Mouse (Mus musculus) ZHBTc4 (cell line): ENCODE measurements at regions not wholly inside any gene's neighbourhood (a gene's known extent, or its start where the extent isn't known, plus 50 kb on each side); places are given as distances from the start of the nearest gene placed in this dataset.

ENCODE experiments used
- DNase-seq: peaks from one replicate; pipeline ENCODE4 v3.0.0-alpha.2; 2011; ENCODE audit warnings: low read depth, low spot score

DNA sequence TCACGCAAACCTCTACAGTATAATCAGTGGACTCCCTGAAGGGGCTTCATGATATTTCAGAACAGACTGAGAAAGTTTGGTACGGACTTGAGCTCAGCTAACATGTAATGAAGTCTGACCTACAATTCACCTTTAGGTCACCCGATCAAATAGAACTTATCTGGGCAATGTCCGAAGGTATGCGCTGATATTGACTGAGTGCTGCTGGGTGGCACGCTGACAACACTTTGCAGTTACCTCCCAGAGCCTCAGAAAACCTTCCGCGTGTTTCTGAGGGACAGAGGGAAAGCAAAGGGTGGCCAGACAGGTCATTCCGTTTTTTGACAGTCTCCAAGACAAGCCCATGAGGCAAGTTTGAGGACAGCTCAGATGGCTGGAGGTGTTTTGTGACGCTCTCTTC, 115.3 kb upstream of the Nr2f2 start:
- DNase-seq = no peak

GRCm38 (mm10) chr7:70472786-70473185, 106.3 kb upstream of the Nr2f2 start:
- DNase-seq = no peak

GRCm38 (mm10) chr7:70470557-70470956, 104.0 kb upstream of the Nr2f2 start:
- DNase-seq = no peak

DNA sequence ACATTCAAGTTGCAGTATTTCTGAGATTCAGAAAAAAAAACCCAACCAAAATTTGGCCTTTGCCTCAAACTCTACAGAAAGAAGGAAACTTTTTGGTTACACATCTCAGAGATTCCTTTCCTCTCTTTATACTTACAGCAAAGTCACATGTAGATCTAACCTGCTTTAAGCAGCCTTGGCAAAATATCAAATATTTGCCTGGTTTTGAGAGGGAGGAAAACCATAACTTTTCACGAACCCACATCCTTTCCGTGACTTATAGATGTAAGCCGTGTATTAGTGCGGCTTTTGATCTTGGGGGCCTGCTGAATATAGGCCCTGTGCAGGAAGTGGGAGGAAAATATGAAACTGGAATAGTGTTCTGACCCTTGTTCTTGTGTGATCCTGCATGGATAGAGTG, 95.6 kb upstream of the Nr2f2 start:
- no peak for DNase-seq

GRCm38 (mm10) chr7:70454525-70454924, 88.0 kb upstream of the Nr2f2 start:
- no peak for DNase-seq

DNA sequence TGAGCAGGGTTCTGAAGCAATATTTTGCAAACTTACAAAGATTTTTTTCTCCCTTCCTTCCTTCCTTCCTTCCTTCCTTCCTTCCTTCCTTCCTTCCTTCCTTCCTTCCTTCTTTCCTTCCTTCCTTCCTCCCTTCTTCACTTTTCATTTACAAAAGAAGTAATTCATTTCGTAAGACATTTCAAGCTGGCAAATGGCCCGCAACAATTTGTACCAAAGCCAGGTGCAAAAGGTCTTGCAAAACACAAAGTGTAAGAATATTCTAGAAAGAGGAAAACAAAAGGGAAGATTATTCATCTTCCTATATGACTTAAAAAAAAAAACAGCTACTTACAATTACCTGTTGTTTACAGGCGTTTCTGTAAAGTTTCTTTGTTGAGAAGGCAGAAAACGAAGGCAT, 86.3 kb upstream of the Nr2f2 start:
- no peak for DNase-seq

DNA sequence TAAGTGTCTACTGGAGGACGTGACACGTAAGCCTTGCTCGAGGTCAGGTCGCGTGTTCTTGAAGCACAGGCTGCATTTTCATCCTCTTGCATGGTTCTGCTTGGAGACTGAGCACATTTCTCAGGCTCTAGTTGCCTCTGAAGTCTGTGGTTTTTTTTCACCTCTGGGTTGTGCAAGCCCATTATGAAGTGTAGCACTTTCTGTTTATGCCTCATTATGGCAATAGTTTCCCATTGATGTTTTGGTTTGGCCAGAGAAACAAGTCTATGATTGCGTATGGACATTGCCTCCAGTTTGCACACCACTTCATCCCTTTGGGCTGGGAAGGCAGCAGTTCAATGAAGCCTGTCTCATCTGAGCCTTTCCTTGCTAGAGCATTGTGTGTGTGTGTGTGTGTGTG, 72.4 kb upstream of the Nr2f2 start:
- DNase-seq = no peak

GRCm38 (mm10) chr7:70433838-70434237, 67.3 kb upstream of the Nr2f2 start:
- no peak for DNase-seq

DNA sequence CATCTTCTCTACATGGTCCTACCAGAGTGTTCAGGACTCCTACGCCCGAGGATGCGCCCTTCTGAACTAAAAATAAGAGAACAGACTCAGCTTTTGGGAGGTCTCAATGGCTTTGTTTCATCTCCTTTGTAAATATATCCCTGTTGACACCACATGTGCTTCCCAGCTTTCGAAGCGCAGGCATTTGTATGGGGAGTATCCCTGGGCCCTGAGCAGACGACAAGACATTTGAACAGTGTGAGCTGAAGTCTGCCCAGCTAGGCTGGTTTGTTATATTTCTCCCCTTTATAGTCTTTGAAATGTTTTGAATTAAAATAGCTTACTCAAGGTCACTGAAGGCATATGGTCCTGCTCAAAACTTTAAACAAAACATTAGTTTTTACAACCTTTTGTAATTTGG, 66.8 kb upstream of the Nr2f2 start:
- no peak for DNase-seq

DNA sequence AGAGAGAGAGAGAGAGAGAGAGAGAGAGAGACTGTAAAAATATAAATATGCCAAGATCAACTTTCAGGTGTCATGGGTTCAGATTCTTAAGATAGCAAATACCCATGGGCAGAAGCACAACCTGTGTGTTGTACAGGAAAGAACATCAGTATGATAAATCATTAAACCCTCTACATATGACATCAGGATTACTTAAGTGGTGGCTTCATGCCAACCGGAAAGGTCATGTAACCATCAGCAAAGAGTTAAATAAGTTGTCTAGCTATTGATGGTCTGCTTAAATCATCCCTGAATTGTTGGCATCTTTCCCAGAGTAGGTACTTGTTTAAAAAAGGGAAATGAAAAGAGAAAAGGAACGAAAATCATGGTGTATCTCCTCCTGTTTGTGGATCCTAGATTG, 65.2 kb upstream of the Nr2f2 start:
- no peak for DNase-seq

DNA sequence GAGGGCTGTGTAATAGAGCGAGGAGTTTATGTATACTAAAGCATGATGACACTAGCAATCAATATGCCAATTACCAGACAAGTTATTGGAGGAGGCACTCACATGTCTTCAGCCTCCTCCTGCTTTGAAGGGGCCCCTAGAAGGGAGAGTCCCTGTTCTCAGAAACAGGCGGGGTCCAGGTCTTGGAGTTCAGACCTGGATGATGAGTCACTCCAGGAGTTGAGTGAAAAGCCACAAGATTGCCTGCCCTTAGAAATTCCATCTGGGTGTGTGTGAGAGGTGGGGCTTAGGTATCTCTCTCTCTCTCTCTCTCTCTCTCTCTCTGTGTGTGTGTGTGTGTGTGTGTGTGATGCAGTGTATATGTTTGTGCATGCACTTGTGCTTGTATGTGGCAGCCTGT, 62.8 kb upstream of the Nr2f2 start:
- DNase-seq = peak; percentile 27

DNA sequence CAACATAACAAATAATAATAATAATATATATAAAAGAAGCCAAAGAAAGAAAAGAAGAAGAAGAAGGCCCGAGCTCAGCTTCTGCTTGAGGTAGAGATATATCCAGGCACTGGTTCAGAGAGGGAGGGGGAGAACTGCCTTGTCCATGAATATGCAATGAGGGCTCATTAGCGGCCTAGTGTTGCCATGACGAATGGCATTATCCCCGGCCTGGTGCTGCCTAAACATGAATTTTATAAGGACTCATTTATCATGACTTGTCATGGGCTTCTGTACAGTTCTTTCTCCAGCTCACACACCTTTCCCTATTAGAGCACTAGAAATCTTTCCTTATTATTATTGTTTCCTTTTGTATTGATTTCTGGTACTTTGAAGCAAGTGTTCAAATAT, 57.7 kb upstream of the Nr2f2 start:
- no peak for DNase-seq

- DNase-seq = no peak
These were observed 57.1 kb upstream of the Nr2f2 start for GRCm38 (mm10) chr7:70423524-70424230.

DNA sequence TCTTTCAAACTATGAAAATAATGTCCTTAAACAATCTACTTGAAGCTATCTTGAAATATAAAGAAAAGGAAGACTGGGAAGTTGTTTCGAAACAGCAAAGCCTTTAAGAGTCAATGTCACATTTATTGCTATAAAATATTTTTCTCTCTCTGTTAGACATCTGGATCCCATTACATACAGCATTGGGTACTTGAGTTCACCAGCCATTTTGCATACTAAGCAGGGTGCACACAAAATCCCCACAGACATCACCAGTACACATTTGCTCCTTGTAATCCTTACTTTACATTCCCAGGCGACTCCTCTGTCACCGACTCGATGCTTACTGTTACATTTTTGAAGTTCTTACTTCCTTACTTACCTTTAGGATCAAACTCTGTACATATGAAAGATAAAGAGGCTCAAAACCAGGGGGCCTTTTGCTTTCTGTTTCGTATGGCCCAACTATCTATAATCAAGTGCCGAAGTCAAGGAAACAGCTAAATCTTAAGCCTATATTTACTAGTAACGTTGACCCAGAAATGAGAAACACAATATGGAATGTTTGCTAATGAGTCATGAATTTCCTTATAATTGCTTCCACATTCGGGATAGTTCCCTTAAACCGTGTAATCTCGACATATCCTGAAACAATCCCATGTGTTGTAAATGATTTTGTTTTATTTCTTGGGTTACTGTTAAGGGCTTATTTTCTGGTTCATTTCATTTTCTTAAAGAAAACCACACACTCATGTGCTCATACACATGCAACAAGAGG, 49.8 kb upstream of the Nr2f2 start:
- no peak for DNase-seq
